Mouse (Mus musculus) cerebellum, postnatal 10 days (tissue): ENCODE results near the gene Rp2.
A peak's percentile ranks its signal among the peaks of the same experiment; 100 is the strongest.

ENCODE experiments used
- DNase-seq, 2 experiments: peaks; one replicate each; pipeline ENCODE4 v3.0.0; 2021; ENCODE audit warnings: mixed read lengths in 2 of 2

The Rp2 gene

DNA sequence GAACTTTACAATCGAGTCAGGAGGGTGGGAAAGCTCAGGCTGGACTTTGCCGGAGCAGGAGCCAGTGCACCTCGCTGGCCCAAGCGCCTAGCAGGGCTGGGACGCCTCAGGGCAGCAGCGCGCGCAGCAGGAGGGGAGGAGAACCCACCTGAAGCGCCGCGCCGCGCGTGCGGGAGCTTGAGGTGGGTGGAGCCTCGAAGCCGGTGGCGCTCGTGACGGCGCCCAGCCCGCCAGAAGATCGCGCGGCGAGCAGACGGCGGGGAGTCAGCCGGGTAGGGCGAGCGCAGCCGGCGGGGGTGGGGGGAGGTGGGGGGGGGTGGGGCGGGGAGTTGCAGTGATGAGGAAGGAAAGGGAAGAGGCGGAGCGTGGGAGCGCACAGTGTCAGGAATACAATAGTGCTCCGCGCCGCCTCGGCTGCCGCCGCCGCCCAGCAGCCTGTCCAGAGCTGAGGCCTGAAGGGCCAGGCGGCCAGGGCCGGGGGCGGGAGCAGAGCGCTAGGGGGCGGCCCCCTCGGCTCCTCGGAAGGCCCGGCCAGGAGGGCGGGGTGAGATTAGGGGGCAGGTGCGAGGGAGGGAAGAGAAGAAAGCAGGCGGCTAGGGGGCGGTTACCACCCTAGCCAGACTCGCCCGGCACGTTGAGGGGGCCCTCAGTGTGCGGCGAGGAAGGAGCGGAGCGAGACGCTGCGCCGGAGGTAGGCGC lies 61.0 kb downstream of the Rp2 start, which contains the start of gene Jade3:
Gene Jade3, plus strand, starts transcription at position 549 of the 699 bp plus-strand sequence.
- peak; percentile 68 to 80 for DNase-seq

DNA sequence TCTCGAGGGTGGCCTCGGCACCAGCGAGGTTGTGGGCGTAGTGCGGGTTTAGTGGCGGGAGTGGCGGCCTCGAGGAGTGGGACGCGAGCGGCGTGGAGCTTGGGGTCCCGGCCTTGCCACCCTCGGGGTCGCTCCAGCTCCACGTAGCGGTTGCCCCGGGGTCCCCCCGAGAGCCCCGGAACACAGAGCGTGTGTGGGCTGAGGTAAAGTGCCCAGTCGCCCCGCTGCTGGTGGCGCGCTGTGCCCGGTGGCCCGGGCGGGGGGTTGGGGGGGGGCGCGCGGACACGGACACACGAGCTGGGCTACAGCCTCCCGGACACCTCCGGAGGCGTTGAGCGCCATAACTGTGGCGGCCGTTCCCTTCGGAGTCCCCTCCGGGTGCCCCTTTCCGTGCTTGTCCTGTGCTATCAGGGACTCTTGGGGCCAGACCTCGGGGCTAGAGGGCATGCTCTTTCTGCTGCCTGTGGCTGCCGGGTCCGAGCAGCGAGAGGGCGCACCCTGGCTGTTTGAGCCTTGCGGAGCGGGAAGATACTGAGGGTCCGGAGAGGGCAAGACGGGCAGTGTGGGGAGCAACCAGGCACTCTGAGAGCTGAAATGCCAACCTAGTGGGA lies 61.7 kb downstream of the Rp2 start:
- peak; percentile 45 for DNase-seq
